20 mouse cellular contexts compared by ENCODE assay signal in genomic region chr3:131356026-131356425, GRCm38 (mm10). TPM values are rescaled to one million over a fixed set of nuclear protein-coding genes. Genes with fewer than 3 reads are reported as not detected.
"Had no signal": no experiment of that assay in that cellular context is flagged by ENCODE, and none has a peak within 500 bp of the region (broad histone marks: within the 10 kb centered on the region; RNA-seq: fewer than 3 reads in every experiment).

No protein-coding gene starts in this region.

- H3K4me3 ChIP-seq: lung, embryonic 15.5 days; megakaryocyte, embryonic 14.5 days; midbrain, embryonic 13.5 days; midbrain, embryonic 15.5 days; neural tube, embryonic 13.5 days; neural tube, embryonic 15.5 days had no signal

- DNase-seq: liver, postnatal 0 days; lung, adult 2 months; lung, postnatal 14 days; lung, postnatal 36 days; retina, postnatal 1 day; right cerebral cortex, adult 18-20 months; right cerebral cortex, postnatal 25 days; right cerebral cortex, postnatal 4 days; spleen, adult 18-20 months; thymus, adult 18-20 months; thymus, postnatal 14 days; thymus, postnatal 36 days had no signal

- ATAC-seq: liver, postnatal 0 days; lung, postnatal 0 days; midbrain, embryonic 13.5 days; midbrain, embryonic 15.5 days had no signal

- H3K36me3 ChIP-seq: lung, embryonic 15.5 days; midbrain, embryonic 13.5 days; midbrain, embryonic 15.5 days; neural tube, embryonic 13.5 days; neural tube, embryonic 15.5 days had no signal

- H3K27me3 ChIP-seq: lung, embryonic 15.5 days; megakaryocyte, embryonic 14.5 days; midbrain, embryonic 13.5 days; midbrain, embryonic 15.5 days; neural tube, embryonic 13.5 days; neural tube, embryonic 15.5 days had no signal

RNA-seq across cellular contexts. Expression of gene Cyp2u1, which starts 53.0 kb away (rescaled TPM):
- total RNA-seq: monocyte, adult 5-6 weeks had no signal
